Mouse (Mus musculus): Measurements from ENCODE around the gene Acsf3.

GRCm38 (mm10) chr8:122752111-122752721, 23.1 kb upstream of the Acsf3 start:
- no peak for TF ChIP-seq CTCF (IDR thresholded peaks at IDR 0.05; ENCODE audit: low read depth, low read length)
- TF ChIP-seq GATA1 (IDR thresholded peaks at IDR 0.05; ENCODE audit: borderline replicate concordance, low read length), result no peak
- no peak for TF ChIP-seq POLR2AphosphoS5 (IDR thresholded peaks at IDR 0.05; ENCODE audit: insufficient replicate concordance, low read depth, low read length)
- TF ChIP-seq TAL1 (conservative IDR thresholded peaks at IDR 0.05; ENCODE audit: low read depth, low read length), result no peak

Measured in G1E (cell line).